Mouse (Mus musculus) lung, postnatal 0 days (tissue): Measurements from ENCODE around the gene Slc38a2. TPM values are rescaled to one million over a fixed set of nuclear protein-coding genes. Genes with fewer than 3 reads are reported as not detected.
A peak's percentile ranks its signal among the peaks of the same experiment; 100 is the strongest.

Experiments
- ATAC-seq: fragments of 200-750 bp; cut with Nextera tagmentation; 2 replicates; pipeline ENCODE4 v1.8.0; 2017; ENCODE audit warnings: moderate library complexity
- DNase-seq: peaks from one replicate; pipeline ENCODE4 v3.0.0-alpha.2; 2016; ENCODE audit warnings: low spot score
- H3K27ac ChIP-seq: fragments of 300-500 bp; sonication (generic); 2 replicates; pipeline ENCODE4 v1.5.1; 2014; ENCODE audit warnings: antibody characterized with exemption, mild to moderate bottlenecking, low read length, mixed read lengths
- H3K27me3 ChIP-seq: fragments of 300-500 bp; sonication (generic); replicated peaks from 2 replicates; pipeline ENCODE4 v1.6.1; 2014; ENCODE audit warnings: low read length, mixed read lengths; ENCODE audit not compliant: insufficient read depth
- H3K36me3 ChIP-seq: fragments of 300-500 bp; sonication (generic); 2 replicates; pipeline ENCODE4 v1.6.1; 2014; ENCODE audit warnings: low read length, mixed read lengths; ENCODE audit not compliant: insufficient read depth
- H3K4me1 ChIP-seq: fragments of 300-500 bp; sonication (generic); 2 replicates; pipeline ENCODE4 v1.6.1; 2014; ENCODE audit warnings: antibody characterized with exemption, low read depth, low read length, mixed read lengths; ENCODE audit not compliant: insufficient read depth
- H3K4me2 ChIP-seq: fragments of 300-500 bp; sonication (generic); replicated peaks from 2 replicates; pipeline ENCODE4 v1.6.1; 2014; ENCODE audit warnings: low read depth, mild to moderate bottlenecking, low read length, moderate library complexity, mixed read lengths
- H3K4me3 ChIP-seq: fragments of 300-500 bp; sonication (generic); 2 replicates; pipeline ENCODE4 v1.5.1; 2014; ENCODE audit warnings: low read depth, low read length
- H3K9ac ChIP-seq: fragments of 300-500 bp; sonication (generic); replicated peaks from 2 replicates; pipeline ENCODE4 v1.6.1; 2014; ENCODE audit warnings: low read depth, mild to moderate bottlenecking
- H3K9me3 ChIP-seq: fragments of 300-500 bp; sonication (generic); 2 replicates; pipeline ENCODE4 v1.6.1; 2016; ENCODE audit warnings: low read length, mixed read lengths
- CTCF ChIP-seq: IDR thresholded peaks from 2 replicates; pipeline ENCODE4 v1.5.1; 2016; ENCODE audit warnings: antibody characterized with exemption, mild to moderate bottlenecking
- EP300 ChIP-seq: IDR thresholded peaks from 2 replicates; pipeline ENCODE4 v1.6.1; 2016; ENCODE audit warnings: antibody characterized with exemption, mild to moderate bottlenecking, control low read depth
- WGBS: fragments of 180-500 bp; shearing (Covaris S2); extraction: QIAGEN DNeasy Blood & Tissue Kit; methylation state at CpG from one replicate; pipeline ENCODE4 v1.1.7; 2014; 5-methylcytosine and 5-hydroxymethylcytosine counted together
- polyA plus RNA-seq: library from polyadenylated mRNA; unstranded; fragments of >200 nt; fragmentation: Nextera tagmentation; extraction: Ambion mirVana; gene quantifications from 2 replicates; pipeline ENCODE4 v1.2.1, GENCODE M21; 2015

Gene Slc38a2
- polyA plus RNA-seq, 1 experiment from 2014 or later, result 66.6 TPM

DNA sequence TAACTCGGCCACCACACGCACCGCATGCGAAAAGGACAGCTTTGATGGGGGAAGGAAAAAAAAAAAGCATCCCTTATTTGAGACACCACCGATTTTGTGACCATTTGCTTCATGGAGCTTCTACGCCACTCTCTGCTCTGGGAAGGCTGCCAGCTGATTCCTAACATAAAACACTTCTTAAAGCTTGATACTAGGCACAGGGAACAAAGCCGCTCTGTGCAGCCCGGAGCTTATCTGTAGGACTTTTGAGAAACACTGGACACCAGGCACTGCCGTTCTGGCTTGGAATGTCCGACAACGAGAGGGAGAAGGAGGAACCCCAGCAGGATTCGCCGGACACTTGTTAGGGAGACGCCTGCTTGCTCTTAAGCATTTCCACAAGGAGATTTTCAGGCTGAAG lies 5.8 kb downstream of the Slc38a2 start:
- Histone ChIP-seq H3K36me3 (peaks cover 65% of the 10 kb centered on the region), H3K4me1 (peaks cover 8% of the 10 kb centered on the region; the same call in 1 of the 2 replicates), H3K9ac (no peak overlapping the region), H3K4me3 (no peak overlapping the region), H3K27ac (no peak overlapping the region), H3K4me2 (no peak overlapping the region), H3K9me3 (no peaks in the 10 kb centered on the region), H3K27me3 (no peaks in the 10 kb centered on the region)
- 39% methylated on average over 14 of the region's 14 CpGs for WGBS
- no peak for TF ChIP-seq EP300
- TF ChIP-seq CTCF, result no peak
- ATAC-seq (no peak), DNase-seq (peak; percentile 49)

DNA sequence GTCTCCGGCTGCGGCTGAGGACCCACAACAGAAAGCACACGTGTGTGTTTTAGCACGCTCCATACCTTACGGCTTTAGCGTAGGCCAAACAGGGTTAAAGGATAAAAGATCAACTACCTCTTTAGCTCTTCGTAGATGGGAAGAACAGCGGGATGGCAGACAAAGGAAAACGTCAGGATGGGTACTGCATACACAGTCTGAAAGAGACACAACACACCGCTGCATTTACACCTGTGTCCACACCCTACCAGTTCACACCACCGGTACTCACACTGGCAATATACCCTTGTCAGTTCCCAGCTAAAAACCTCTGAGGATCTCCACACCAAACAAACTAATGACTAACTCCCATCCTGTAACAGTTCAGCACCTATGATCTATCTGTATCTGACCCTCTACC lies 7.1 kb downstream of the Slc38a2 start:
- TF ChIP-seq EP300, result no peak
- TF ChIP-seq CTCF, result no peak
- DNase-seq (no peak), ATAC-seq (no peak)
- H3K27ac ChIP-seq, result no peak overlapping the region
- H3K27me3 ChIP-seq, result no peaks in the 10 kb centered on the region
- H3K9ac ChIP-seq, result no peak overlapping the region
- no peak overlapping the region for H3K4me3 ChIP-seq
- H3K36me3 ChIP-seq, result peaks cover 74% of the 10 kb centered on the region
- no peak overlapping the region for H3K4me2 ChIP-seq
- H3K4me1 ChIP-seq, result peaks cover 8% of the 10 kb centered on the region; the same call in 1 of the 2 replicates
- 91% methylated on average over 11 of the region's 11 CpGs for WGBS
- H3K9me3 ChIP-seq, result no peaks in the 10 kb centered on the region

DNA sequence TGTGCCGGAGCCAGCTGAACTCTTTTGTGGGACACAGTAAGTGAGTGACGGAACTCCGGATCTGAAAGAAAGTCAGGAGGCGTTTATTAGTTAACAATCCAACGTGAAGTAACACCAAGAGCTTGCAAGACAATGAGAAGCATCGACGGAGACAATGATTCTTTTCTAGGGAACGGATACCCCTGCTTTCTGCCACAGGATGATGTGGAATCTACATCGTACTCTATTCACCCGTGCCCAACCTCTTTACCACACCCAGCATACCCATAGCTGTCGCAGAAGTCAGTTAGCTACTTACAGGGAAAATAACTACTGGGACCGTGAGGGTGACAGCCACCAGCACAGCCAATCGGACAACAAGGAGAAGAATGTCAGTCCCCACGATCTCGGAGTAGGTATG lies 8.1 kb downstream of the Slc38a2 start:
- TF ChIP-seq EP300 (no peak), CTCF (no peak)
- Histone ChIP-seq H3K4me3 (no peak overlapping the region), H3K4me1 (peaks cover 6% of the 10 kb centered on the region; the same call in 1 of the 2 replicates), H3K27ac (no peak overlapping the region), H3K36me3 (peaks cover 74% of the 10 kb centered on the region), H3K27me3 (no peaks in the 10 kb centered on the region), H3K9ac (no peak overlapping the region), H3K9me3 (no peaks in the 10 kb centered on the region), H3K4me2 (no peak overlapping the region)
- DNase-seq, result no peak
- ATAC-seq, result no peak
- WGBS, result 82% methylated on average over 15 of the region's 15 CpGs

DNA sequence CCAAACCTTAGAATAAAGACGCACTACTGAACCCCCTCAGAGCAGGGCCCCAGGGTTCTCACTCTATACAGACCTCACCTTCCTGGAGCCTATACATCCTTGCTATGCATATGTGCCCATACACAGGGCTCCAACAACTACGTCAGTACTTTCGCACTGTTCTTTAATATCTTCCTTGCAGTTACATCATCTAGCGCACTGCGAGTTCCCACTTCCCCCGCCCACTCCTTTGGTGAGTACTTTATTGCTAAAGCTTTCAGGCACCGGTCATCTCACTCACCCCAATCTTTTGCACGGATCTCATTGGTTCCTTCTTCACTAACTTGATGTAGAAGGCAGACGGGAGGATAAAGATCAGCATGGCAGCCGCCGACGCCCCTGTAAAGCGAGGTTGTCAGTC lies 8.7 kb downstream of the Slc38a2 start:
- no peak overlapping the region for H3K9ac ChIP-seq
- 82% methylated on average over 13 of the region's 13 CpGs for WGBS
- peaks cover 3% of the 10 kb centered on the region; the same call in 1 of the 2 replicates for H3K4me1 ChIP-seq
- TF ChIP-seq EP300 (no peak), CTCF (no peak)
- H3K27ac ChIP-seq, result no peak overlapping the region
- H3K27me3 ChIP-seq, result no peaks in the 10 kb centered on the region
- H3K36me3 ChIP-seq, result peaks cover 74% of the 10 kb centered on the region
- H3K4me3 ChIP-seq, result no peak overlapping the region
- DNase-seq (no peak), ATAC-seq (no peak)
- H3K4me2 ChIP-seq, result no peak overlapping the region
- no peaks in the 10 kb centered on the region for H3K9me3 ChIP-seq

DNA sequence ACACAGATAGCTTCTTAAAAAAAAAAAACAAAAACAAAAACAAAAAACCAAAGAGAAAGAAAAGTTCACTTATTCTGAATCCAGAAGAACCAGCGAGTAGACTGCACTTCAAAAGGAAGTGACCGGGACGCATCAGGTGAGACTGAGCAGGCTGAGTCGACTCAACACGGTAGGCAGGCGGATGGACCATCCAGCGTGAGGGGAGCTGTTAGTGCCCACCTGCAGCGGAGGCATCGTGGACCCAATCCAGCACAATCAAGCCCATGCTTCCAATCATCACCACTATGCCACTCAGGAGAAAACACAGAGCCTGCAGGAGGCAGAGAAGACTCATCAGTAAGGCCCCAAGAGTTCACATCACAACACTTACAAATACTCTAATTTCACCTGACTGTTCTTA lies 9.6 kb downstream of the Slc38a2 start:
- TF ChIP-seq CTCF (no peak), EP300 (no peak)
- H3K27me3 ChIP-seq, result no peaks in the 10 kb centered on the region
- H3K4me2 ChIP-seq, result no peak overlapping the region
- no peak overlapping the region for H3K9ac ChIP-seq
- H3K4me3 ChIP-seq, result no peak overlapping the region
- DNase-seq (no peak), ATAC-seq (no peak)
- WGBS, result 80% methylated on average over 9 of the region's 9 CpGs
- no peaks in the 10 kb centered on the region for H3K9me3 ChIP-seq
- no peaks in the 10 kb centered on the region for H3K4me1 ChIP-seq
- H3K27ac ChIP-seq, result no peak overlapping the region
- peaks cover 66% of the 10 kb centered on the region for H3K36me3 ChIP-seq

DNA sequence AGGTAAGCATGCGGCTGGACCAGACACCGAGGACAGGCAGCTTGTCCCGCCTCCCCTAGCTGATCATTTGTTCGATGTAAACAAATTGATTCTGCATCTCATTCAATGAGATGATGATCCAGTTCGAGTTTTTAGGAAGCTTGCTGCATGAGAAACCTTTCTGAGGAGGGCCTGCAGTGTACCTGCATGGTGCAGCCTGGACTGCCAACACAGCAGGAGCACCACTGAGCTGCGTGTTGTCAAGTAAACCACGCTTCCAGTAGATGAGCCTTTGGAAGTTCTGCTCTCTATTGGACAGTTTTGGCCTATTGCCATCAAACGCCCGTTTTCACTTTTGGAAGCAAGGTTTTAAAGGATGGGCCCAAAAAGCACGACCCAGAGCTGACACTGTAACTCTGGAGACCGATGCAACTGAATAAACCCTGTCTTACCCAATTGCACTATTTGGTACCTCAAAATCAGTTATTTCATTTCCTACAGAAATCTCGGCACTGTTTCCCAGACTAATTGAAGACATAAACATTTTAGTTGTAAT lies 10.7 kb downstream of the Slc38a2 start:
- ATAC-seq (no peak), DNase-seq (no peak)

More for the DNA sequence above, 10.7 kb downstream of the Slc38a2 start:
- peaks cover 57% of the 10 kb centered on the region for H3K36me3 ChIP-seq
- TF ChIP-seq CTCF (no peak), EP300 (no peak)
- H3K4me2 ChIP-seq, result no peak overlapping the region
- H3K9ac ChIP-seq, result no peak overlapping the region
- WGBS, result 85% methylated on average over 12 of the region's 12 CpGs
- 0 out of 2 replicates have a peak, but pooled peaks cover 4% of the 10 kb centered on the region for H3K4me1 ChIP-seq
- H3K4me3 ChIP-seq, result no peak overlapping the region
- no peaks in the 10 kb centered on the region for H3K9me3 ChIP-seq
- no peaks in the 10 kb centered on the region for H3K27me3 ChIP-seq
- no peak overlapping the region for H3K27ac ChIP-seq
